Mouse (Mus musculus): ENCODE measurements around the gene Rbpjl. TPM values are rescaled to one million over a fixed set of nuclear protein-coding genes. Genes with fewer than 3 reads are reported as not detected.

Gene Rbpjl
- polyA plus RNA-seq, 1 experiment from 2014 or later, result 0.42 TPM

GRCm38 (mm10) chr2:164448921-164449320 is 46.0 kb downstream of the Rbpjl start:
- Histone ChIP-seq H3K4me1 (ENCODE audit: control insufficient read depth, insufficient read depth, low read length) (peaks cover 14% of the 10 kb centered on the region), H3K9me3 (ENCODE audit: control insufficient read depth, low read length) (peaks cover 4% of the 10 kb centered on the region; the same call in 1 of the 2 replicates), H3K4me2 (ENCODE audit: low read depth, low read length) (no peak overlapping the region), H3K36me3 (ENCODE audit: control insufficient read depth, insufficient read depth, low read length) (no peaks in the 10 kb centered on the region), H3K4me3 (ENCODE audit: low read depth, low read length) (no peak overlapping the region), H3K9ac (ENCODE audit: low read depth, low read length) (no peak overlapping the region), H3K27ac (replicated peaks; ENCODE audit: low read depth, low read length) (peak overlapping the region; percentile 65; the same call in 1 of the 2 replicates), H3K27me3 (replicated peaks; ENCODE audit: control insufficient read depth, insufficient read depth, low read length) (no peaks in the 10 kb centered on the region)
- ATAC-seq (ENCODE audit: low read depth) (no peak), DNase-seq (ENCODE audit: low spot score) (peak; percentile 51)
- WGBS, result 52% methylated on average over 5 of the region's 5 CpGs

DNA sequence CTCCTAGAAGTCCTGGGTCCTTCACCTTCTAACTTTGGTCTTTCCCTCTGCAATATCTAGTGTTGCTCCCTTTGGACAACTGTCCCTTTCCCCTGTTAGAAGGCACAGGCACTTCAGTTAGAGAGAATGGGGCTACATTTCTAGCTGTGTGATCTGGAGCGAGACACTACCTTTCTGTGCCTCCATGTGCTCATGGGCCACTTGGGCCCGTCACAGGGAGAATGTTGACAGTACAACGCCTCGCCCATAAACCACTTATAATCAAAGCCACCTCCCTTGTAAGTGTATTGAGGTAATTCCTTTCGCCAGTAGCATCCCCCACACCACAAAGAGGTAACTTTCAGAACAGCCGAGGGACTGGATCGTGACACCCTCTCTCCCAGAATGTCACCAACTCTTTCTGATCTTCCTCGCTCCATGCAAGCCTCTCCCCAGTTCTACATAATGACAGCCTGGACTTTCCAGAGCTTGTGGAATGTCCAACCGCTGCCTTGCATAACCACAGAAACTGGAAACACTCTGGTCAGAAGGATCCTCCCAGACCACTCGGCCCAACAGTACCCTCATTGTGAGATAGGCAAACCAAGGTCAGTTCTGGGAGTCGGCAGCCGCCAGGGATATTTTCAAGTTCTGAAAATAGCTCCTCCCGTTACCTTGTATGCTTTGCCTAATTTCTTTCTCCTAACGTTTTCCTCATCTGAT is 46.6 kb downstream of the Rbpjl start:
- Histone ChIP-seq H3K4me2 (ENCODE audit: low read depth, low read length) (no peak overlapping the region), H3K4me1 (ENCODE audit: control insufficient read depth, insufficient read depth, low read length) (peaks cover 14% of the 10 kb centered on the region), H3K9ac (ENCODE audit: low read depth, low read length) (no peak overlapping the region), H3K27ac (replicated peaks; ENCODE audit: low read depth, low read length) (peak overlapping the region; percentile 65), H3K9me3 (ENCODE audit: control insufficient read depth, low read length) (peaks cover 4% of the 10 kb centered on the region; the same call in 1 of the 2 replicates), H3K4me3 (ENCODE audit: low read depth, low read length) (no peak overlapping the region), H3K27me3 (replicated peaks; ENCODE audit: control insufficient read depth, insufficient read depth, low read length) (no peaks in the 10 kb centered on the region), H3K36me3 (ENCODE audit: control insufficient read depth, insufficient read depth, low read length) (no peaks in the 10 kb centered on the region)
- ATAC-seq (ENCODE audit: low read depth) (peak; percentile 51; the same call in 1 of the 2 replicates), DNase-seq (ENCODE audit: low spot score) (peak; percentile 43)
- 72% methylated on average over 14 of the region's 14 CpGs for WGBS

GRCm38 (mm10) chr2:164452000-164452676 is 49.2 kb downstream of the Rbpjl start:
- H3K9ac ChIP-seq (ENCODE audit: low read depth, low read length), result no peak overlapping the region
- DNase-seq (ENCODE audit: low spot score) (peak; percentile 78), ATAC-seq (ENCODE audit: low read depth) (peak; percentile 45)
- WGBS, result 21% methylated on average over 12 of the region's 13 CpGs
- H3K9me3 ChIP-seq (ENCODE audit: control insufficient read depth, low read length), result peaks cover 4% of the 10 kb centered on the region; the same call in 1 of the 2 replicates
- H3K4me3 ChIP-seq (ENCODE audit: low read depth, low read length), result no peak overlapping the region
- H3K4me2 ChIP-seq (ENCODE audit: low read depth, low read length), result no peak overlapping the region
- no peaks in the 10 kb centered on the region for H3K36me3 ChIP-seq (ENCODE audit: control insufficient read depth, insufficient read depth, low read length)
- H3K27ac ChIP-seq (replicated peaks; ENCODE audit: low read depth, low read length), result 0 out of 2 replicates have a peak overlapping the region, but pooled peaks have one; percentile 35
- peaks cover 30% of the 10 kb centered on the region for H3K4me1 ChIP-seq (ENCODE audit: control insufficient read depth, insufficient read depth, low read length)
- no peaks in the 10 kb centered on the region for H3K27me3 ChIP-seq (replicated peaks; ENCODE audit: control insufficient read depth, insufficient read depth, low read length)

- H3K9ac ChIP-seq (ENCODE audit: low read depth, low read length), result no peak overlapping the region
- 72% methylated on average over 14 of the region's 14 CpGs for WGBS
- H3K4me1 ChIP-seq (ENCODE audit: control insufficient read depth, insufficient read depth, low read length), result peaks cover 30% of the 10 kb centered on the region
Measured at GRCm38 (mm10) chr2:164453047-164453757, 50.3 kb downstream of the Rbpjl start.

GRCm38 (mm10) chr2:164453887-164454500 is 51.1 kb downstream of the Rbpjl start:
- Histone ChIP-seq H3K27ac (replicated peaks; ENCODE audit: low read depth, low read length) (no peak overlapping the region), H3K27me3 (replicated peaks; ENCODE audit: control insufficient read depth, insufficient read depth, low read length) (no peaks in the 10 kb centered on the region), H3K9ac (ENCODE audit: low read depth, low read length) (no peak overlapping the region), H3K4me3 (ENCODE audit: low read depth, low read length) (no peak overlapping the region), H3K4me2 (ENCODE audit: low read depth, low read length) (no peak overlapping the region), H3K4me1 (ENCODE audit: control insufficient read depth, insufficient read depth, low read length) (peaks cover 27% of the 10 kb centered on the region), H3K36me3 (ENCODE audit: control insufficient read depth, insufficient read depth, low read length) (no peaks in the 10 kb centered on the region), H3K9me3 (ENCODE audit: control insufficient read depth, low read length) (peaks cover 4% of the 10 kb centered on the region; the same call in 1 of the 2 replicates)
- whole genome bisulfite sequencing, result 59% methylated on average over 7 of the region's 7 CpGs
- no peak for ATAC-seq (ENCODE audit: low read depth)
- no peak for DNase-seq (ENCODE audit: low spot score)

More at GRCm38 (mm10) chr2:164453047-164453757, 50.3 kb downstream of the Rbpjl start:
- no peak for DNase-seq (ENCODE audit: low spot score)
- H3K36me3 ChIP-seq (ENCODE audit: control insufficient read depth, insufficient read depth, low read length), result no peaks in the 10 kb centered on the region
- no peaks in the 10 kb centered on the region for H3K27me3 ChIP-seq (replicated peaks; ENCODE audit: control insufficient read depth, insufficient read depth, low read length)
- no peak overlapping the region for H3K4me2 ChIP-seq (ENCODE audit: low read depth, low read length)
- H3K4me3 ChIP-seq (ENCODE audit: low read depth, low read length), result no peak overlapping the region
- no peak for ATAC-seq (ENCODE audit: low read depth)
- peaks cover 4% of the 10 kb centered on the region; the same call in 1 of the 2 replicates for H3K9me3 ChIP-seq (ENCODE audit: control insufficient read depth, low read length)
- no peak overlapping the region for H3K27ac ChIP-seq (replicated peaks; ENCODE audit: low read depth, low read length)

DNA sequence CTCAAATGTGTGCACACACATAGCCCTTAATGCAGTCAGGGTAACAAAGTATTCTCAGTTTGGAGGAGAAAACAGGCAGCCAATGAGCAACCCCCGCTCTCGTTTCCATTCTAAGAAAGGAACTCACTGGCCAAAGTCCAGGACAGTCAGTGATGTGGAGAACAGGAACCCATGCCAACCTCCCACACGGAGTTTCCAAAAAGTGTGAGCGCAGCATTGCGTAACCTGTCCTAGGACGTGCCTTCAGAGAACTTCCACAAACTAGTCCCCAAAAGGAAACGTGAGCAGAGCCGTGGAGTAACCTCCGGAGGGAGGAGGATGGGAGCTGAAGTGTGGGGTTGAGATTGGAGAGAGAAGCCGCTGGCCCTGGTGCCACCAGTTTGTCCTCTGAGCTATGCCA is 51.9 kb downstream of the Rbpjl start:
- Histone ChIP-seq H3K4me3 (ENCODE audit: low read depth, low read length) (no peak overlapping the region), H3K4me1 (ENCODE audit: control insufficient read depth, insufficient read depth, low read length) (peaks cover 22% of the 10 kb centered on the region), H3K36me3 (ENCODE audit: control insufficient read depth, insufficient read depth, low read length) (no peaks in the 10 kb centered on the region), H3K27ac (replicated peaks; ENCODE audit: low read depth, low read length) (no peak overlapping the region), H3K9me3 (ENCODE audit: control insufficient read depth, low read length) (peaks cover 4% of the 10 kb centered on the region; the same call in 1 of the 2 replicates), H3K4me2 (ENCODE audit: low read depth, low read length) (no peak overlapping the region), H3K9ac (ENCODE audit: low read depth, low read length) (no peak overlapping the region), H3K27me3 (replicated peaks; ENCODE audit: control insufficient read depth, insufficient read depth, low read length) (no peaks in the 10 kb centered on the region)
- WGBS, result 62% methylated on average over 10 of the region's 10 CpGs
- peak; percentile 65 for DNase-seq (ENCODE audit: low spot score)
- no peak for ATAC-seq (ENCODE audit: low read depth)

DNA sequence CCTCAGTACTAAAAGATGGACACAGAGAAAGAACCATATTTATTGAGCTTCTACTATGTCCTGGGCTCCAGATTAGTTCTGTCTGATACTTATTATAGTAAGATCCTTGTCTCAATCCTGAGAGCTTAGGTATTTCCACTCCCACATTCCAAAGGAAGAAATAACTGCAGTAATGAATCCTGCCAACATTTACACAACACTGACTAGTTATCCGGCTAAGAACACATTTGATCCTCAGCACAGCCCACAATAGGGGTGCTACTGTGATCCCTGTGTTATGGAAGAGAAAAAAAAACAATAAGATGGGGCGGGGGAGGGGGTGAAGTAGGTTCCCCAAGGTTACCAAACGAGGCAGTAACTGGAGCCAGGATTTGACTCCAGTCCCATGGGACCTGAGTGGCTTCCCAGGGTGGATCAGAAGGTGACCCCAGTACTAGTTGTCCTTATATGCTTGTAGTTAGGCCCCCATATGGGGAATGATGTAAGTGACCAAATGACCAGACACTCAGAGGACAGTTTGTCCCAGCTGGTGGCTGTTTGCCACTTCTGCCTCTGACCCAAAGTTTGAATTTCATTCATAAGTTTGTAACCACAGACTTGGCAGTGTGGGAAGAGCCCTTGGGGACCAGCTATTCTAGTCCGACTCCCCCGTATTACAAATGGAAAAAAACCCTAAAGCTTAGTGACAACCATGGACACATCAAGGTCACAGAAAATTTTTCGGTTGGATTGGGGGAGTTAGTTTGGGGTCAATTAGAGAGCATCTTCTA is 52.7 kb downstream of the Rbpjl start:
- Histone ChIP-seq H3K4me1 (ENCODE audit: control insufficient read depth, insufficient read depth, low read length) (peaks cover 22% of the 10 kb centered on the region), H3K4me3 (ENCODE audit: low read depth, low read length) (no peak overlapping the region), H3K4me2 (ENCODE audit: low read depth, low read length) (no peak overlapping the region), H3K27me3 (replicated peaks; ENCODE audit: control insufficient read depth, insufficient read depth, low read length) (no peaks in the 10 kb centered on the region), H3K36me3 (ENCODE audit: control insufficient read depth, insufficient read depth, low read length) (no peaks in the 10 kb centered on the region), H3K9me3 (ENCODE audit: control insufficient read depth, low read length) (no peaks in the 10 kb centered on the region), H3K27ac (replicated peaks; ENCODE audit: low read depth, low read length) (no peak overlapping the region), H3K9ac (ENCODE audit: low read depth, low read length) (no peak overlapping the region)
- peak; percentile 43 for DNase-seq (ENCODE audit: low spot score)
- 51% methylated on average over 6 of the region's 6 CpGs for WGBS
- no peak for ATAC-seq (ENCODE audit: low read depth)
